Mouse (Mus musculus): ENCODE measurements around the gene Ankrd13d.

DNA sequence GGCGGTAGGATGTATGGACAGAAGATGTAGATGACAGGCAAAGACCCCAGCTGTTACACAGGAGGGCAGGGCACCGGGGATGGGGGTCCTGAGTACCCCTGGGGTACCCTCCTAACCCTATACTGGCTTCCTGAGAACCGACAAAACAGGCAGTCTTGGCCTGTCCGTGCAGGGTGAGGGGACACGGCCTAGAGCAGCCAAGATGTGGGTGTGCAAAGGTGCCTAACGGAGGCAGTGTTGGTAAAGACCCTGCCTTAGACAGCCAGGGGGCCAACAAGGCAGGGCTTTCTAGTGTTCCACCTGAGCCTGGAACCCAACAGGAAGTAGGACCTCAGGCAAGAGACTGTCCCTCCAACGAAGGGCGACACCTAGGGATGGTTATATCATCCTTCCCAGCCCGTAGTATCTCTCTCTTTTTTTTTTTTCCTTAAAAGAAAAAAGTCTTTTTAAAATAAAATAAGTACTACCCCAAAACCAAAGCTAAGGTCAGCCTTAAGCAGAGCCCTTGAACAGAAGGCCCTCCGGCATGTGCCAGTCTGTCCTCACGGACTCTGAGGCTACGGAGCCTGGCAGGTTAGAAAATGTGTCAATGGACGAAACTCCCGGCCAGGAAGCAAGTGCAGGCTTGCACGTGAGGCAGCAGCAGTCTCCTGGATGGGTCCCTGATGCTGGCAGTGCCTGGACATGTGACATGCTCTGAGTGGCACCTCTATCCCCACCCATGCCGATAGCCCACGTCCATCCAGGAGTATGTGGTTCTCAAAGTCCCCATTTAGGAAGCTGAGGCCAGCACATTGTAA is 15.6 kb upstream of the Ankrd13d start:
- TF ChIP-seq CTCF (IDR thresholded peaks at IDR 0.05; ENCODE audit: low read depth) (no peak), EP300 (IDR thresholded peaks at IDR 0.05; ENCODE audit: low read depth) (no peak)

Data from heart, postnatal 0 days (tissue).